Mouse (Mus musculus): ENCODE measurements around the gene Btg2.

DNA sequence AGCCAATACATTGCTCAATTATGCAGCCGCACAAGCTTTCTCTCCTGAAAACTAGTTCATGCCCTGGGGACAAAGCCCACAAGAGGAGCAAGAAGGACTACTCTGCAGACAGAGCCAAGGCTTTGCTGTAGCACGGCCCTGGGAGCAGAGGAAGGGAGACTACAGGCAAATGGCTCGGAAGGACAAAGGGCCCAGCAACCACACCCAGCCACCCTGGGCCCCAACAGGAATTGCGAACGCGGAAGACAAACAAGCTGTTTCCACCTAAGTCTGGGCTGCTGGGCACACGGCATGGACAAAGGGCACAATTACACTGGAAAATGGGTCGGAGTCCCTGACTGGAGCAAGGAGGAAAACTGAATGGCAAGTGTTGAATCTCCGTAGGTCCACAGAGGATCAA is 23.9 kb downstream of the Btg2 start:
- TF ChIP-seq CTCF (IDR thresholded peaks at IDR 0.05; ENCODE audit: low read depth), result no peak
- no peak for TF ChIP-seq EP300 (optimal IDR thresholded peaks at IDR 0.05)
